Comparison of ENCODE assay signal across 8 mouse cellular contexts in genomic region chr5:74283545-74283944, GRCm38 (mm10).
DNase-seq lines count a peak whose midpoint lies in the region; ATAC-seq and TF ChIP-seq lines count a peak whose summit lies in the region.

No protein-coding gene starts in this region.

- peak; percentile 76 for TF ChIP-seq CTCF in kidney, adult 2 months (conservative IDR thresholded peaks at IDR 0.05; ENCODE audit: insufficient read depth, insufficient read length, low read depth, low read length)
- peak; percentile 14 to 74; a peak in 2 of 4 replicates for TF ChIP-seq CTCF in CH12.LX (conservative IDR thresholded peaks at IDR 0.05 in 1 of 2, IDR thresholded peaks at IDR 0.05 in 1 of 2; ENCODE audit: low read depth in 2 of 2, low read length in 2 of 2)
- TF ChIP-seq CTCF in hindbrain, postnatal 0 days (IDR thresholded peaks at IDR 0.05; ENCODE audit: low read depth) = peak; percentile 79

- no peaks in the 10 kb centered on the region for H3K36me3 ChIP-seq in kidney, adult 2 months (ENCODE audit: control insufficient read depth, insufficient read depth, low read length)
- H3K36me3 ChIP-seq in CH12.LX (replicated peaks in 1 of 2; ENCODE audit: control insufficient read depth in 1 of 2, insufficient read depth in 1 of 2, low read length in 1 of 2) = no peaks in the 10 kb centered on the region
- H3K36me3 ChIP-seq in hindbrain, postnatal 0 days (ENCODE audit: insufficient read depth, low read length) = no peaks in the 10 kb centered on the region

- dilution Hi-C loops in CH12.LX (cut with MboI; ENCODE audit: extremely low pct_ligation_motif_present, extremely low pct_unique_long_range_greater_than_20kb, low sequenced_read_pairs) = no loop called here

- no peaks in the 10 kb centered on the region for H3K27me3 ChIP-seq in kidney, adult 2 months (replicated peaks; ENCODE audit: control insufficient read depth, insufficient read depth, low read length)
- no peaks in the 10 kb centered on the region for H3K27me3 ChIP-seq in CH12.LX (replicated peaks)
- no peaks in the 10 kb centered on the region for H3K27me3 ChIP-seq in hindbrain, postnatal 0 days (ENCODE audit: insufficient read depth, low read length)

- TF ChIP-seq EP300 in CH12.LX (IDR thresholded peaks at IDR 0.05; ENCODE audit: low read length) = no peak

- no peaks in the 10 kb centered on the region for H3K79me2 ChIP-seq in CH12.LX (replicated peaks; ENCODE audit: control insufficient read depth, extremely low read depth, insufficient read depth, poor library complexity, severe bottlenecking)

- DNase-seq in adrenal gland, postnatal 10 days = peak; percentile 38
- DNase-seq in adrenal gland, adult 18-20 months (ENCODE audit: low spot score in 2 of 2) = no peak
- peak; percentile 54 for DNase-seq in kidney, adult 2 months
- DNase-seq in kidney, adult 11 months = no peak
- DNase-seq in CH12.LX (ENCODE audit: extremely low read depth) = peak; percentile 39
- DNase-seq in hindbrain, postnatal 0 days (ENCODE audit: low spot score) = peak; percentile 71

- H3K4me2 ChIP-seq in CH12.LX (ENCODE audit: insufficient read depth, low read depth, poor library complexity, severe bottlenecking) = no peak overlapping the region
- no peak overlapping the region for H3K4me2 ChIP-seq in hindbrain, postnatal 0 days (ENCODE audit: low read depth, low read length)

- TF ChIP-seq POLR2A in kidney, adult 2 months (IDR thresholded peaks at IDR 0.05; ENCODE audit: low read depth, low read length) = no peak
- no peak for TF ChIP-seq POLR2A in CH12.LX (IDR thresholded peaks at IDR 0.05; ENCODE audit: low read depth, low read length)

- no peak overlapping the region for H3K4me3 ChIP-seq in kidney, adult 2 months (ENCODE audit: insufficient read depth, low read depth, low read length)
- no peak overlapping the region for H3K4me3 ChIP-seq in CH12.LX (replicated peaks in 1 of 3; ENCODE audit: low read depth in 2 of 3, low read length in 2 of 3, poor library complexity in 1 of 3)
- no peak overlapping the region for H3K4me3 ChIP-seq in hindbrain, postnatal 0 days (ENCODE audit: low read length)

- H3K9me3 ChIP-seq in CH12.LX (replicated peaks; ENCODE audit: low read length) = no peaks in the 10 kb centered on the region
- no peaks in the 10 kb centered on the region for H3K9me3 ChIP-seq in hindbrain, postnatal 0 days (ENCODE audit: low read length)

- 27% methylated on average over 8 of the region's 8 CpGs for WGBS in kidney, adult 2 months
- 50% methylated on average over 8 of the region's 8 CpGs for WGBS in hindbrain, postnatal 0 days

- TF ChIP-seq RAD21 in CH12.LX (IDR thresholded peaks at IDR 0.05; ENCODE audit: low read depth, low read length) = peak; percentile 72

- no peak overlapping the region for H3K27ac ChIP-seq in kidney, adult 2 months (ENCODE audit: insufficient read depth, low read depth, low read length)
- H3K27ac ChIP-seq in CH12.LX (ENCODE audit: insufficient read depth, low read depth) = no peak overlapping the region
- H3K27ac ChIP-seq in hindbrain, postnatal 0 days = no peak overlapping the region

- H3K4me1 ChIP-seq in kidney, adult 2 months (ENCODE audit: control insufficient read depth, insufficient read depth, low read length) = peaks cover 10% of the 10 kb centered on the region; the same call in 1 of the 2 replicates
- peaks cover 10 to 52% of the 10 kb centered on the region in 2 experiments for H3K4me1 ChIP-seq in CH12.LX (ENCODE audit: control insufficient read depth in 1 of 2, insufficient read depth in 2 of 2)
- H3K4me1 ChIP-seq in hindbrain, postnatal 0 days (ENCODE audit: insufficient read depth, low read length) = no peaks in the 10 kb centered on the region

- in situ Hi-C loops in CH12.LX (cut with MboI; ENCODE audit: low pct_ligation_motif_present, low pct_unique_long_range_greater_than_20kb, low sequenced_read_pairs) = loop anchor here (5.0 to 10.0 kb wide), 4 partner anchors 291 to 599 kb away; no protein-coding TSS in a partner anchor

- ATAC-seq in hindbrain, postnatal 0 days = no peak
- ATAC-seq in megakaryocyte progenitor cell, adult 5-6 weeks (replicated peaks; ENCODE audit: poor library complexity) = peak; percentile 65
- ATAC-seq in granulocyte monocyte progenitor cell, adult 5-6 weeks (replicated peaks; ENCODE audit: poor library complexity, severe bottlenecking) = no peak

- H3K9ac ChIP-seq in CH12.LX (ENCODE audit: insufficient read depth, low read depth) = no peak overlapping the region
- H3K9ac ChIP-seq in hindbrain, postnatal 0 days (replicated peaks; ENCODE audit: low read length) = no peak overlapping the region

TF ChIP-seq in CH12.LX, 34 proteins besides CTCF, POLR2A, EP300 and RAD21:
- TF ChIP-seq SMC3 (IDR thresholded peaks at IDR 0.05; ENCODE audit: low read depth, low read length) (peak; percentile 68), UBTF (IDR thresholded peaks at IDR 0.05; ENCODE audit: low read depth, low read length) (no peak), PAX5 (IDR thresholded peaks at IDR 0.05; ENCODE audit: low read length) (no peak), USF2 (conservative IDR thresholded peaks at IDR 0.05; ENCODE audit: low read depth, low read length) (no peak), SIN3A (IDR thresholded peaks at IDR 0.05; ENCODE audit: low read length) (no peak), IRF4 (IDR thresholded peaks at IDR 0.05; ENCODE audit: low read depth, low read length) (no peak)

Comparison
In these comparisons a context has a peak if more than half of its experiments do, and no peak if none do; other contexts are left out.
1. DNase-seq: peak in adrenal gland, postnatal 10 days (single experiment), kidney, adult 2 months (single experiment), CH12.LX (single experiment) and hindbrain, postnatal 0 days (single experiment); none in adrenal gland, adult 18-20 months (0 of 2) and kidney, adult 11 months (single experiment).
2. Peak in every context shown above with its lines, with median percentiles within 50 percentile points of each other: CTCF ChIP-seq.